Mouse (Mus musculus) E14TG2a.4 (cell line): ENCODE results near the gene Hoxd13.

Source experiments
- CTCF ChIP-seq: conservative IDR thresholded peaks from 2 replicates; pipeline ENCODE4 v1.5.1; 2014; ENCODE audit warnings: low read length
- NANOG ChIP-seq: IDR thresholded peaks from 2 replicates; pipeline ENCODE4 v1.6.1; 2014; ENCODE audit warnings: borderline replicate concordance, low read length, mixed read lengths

DNA sequence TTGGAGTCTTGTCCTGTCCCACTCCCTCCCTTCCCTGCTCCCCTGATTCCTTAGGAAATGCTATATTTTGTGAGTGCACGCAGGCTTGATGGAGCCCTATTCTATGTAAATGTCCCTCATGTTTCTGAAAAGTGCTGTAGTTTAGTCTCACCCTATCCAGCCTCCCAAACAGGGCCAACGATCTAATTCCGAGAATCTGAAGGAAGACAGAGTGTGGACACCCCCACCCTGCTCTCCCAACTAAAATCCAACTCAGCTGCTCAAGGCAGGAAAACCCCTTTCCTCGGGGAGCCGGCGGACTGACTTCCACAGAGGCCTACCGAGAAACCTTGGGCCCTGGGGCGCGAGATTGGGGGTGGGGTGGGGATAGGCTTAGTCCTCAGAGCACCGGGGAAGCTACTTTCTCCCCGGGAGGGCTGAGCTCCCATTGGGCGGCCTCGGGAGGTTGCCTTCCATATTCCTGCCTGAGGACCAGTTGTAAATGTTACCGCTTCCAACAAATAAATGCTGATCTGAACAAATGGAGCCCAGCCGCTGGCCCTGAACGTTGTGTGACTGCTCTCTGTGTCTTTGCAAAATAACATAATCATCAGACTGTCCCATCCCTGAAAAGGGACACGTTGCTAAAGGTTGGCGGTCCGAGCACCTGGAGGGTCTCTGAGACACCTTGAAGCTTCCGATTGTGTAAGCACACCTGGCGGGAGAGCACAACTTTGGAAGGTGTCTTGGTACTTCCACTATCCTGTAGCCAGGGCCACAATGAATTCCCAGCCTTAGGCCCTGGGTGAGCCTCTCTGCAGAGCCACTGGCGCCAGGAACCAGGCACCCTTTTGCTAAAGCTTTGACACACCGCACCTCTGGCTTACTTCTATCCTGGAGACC, 31.8 kb downstream of the Hoxd13 start:
- TF ChIP-seq CTCF (no peak), NANOG (no peak)
